Mouse (Mus musculus) midbrain, embryonic 10.5 days (tissue): Measurements from ENCODE around the gene Gpr183. TPM values are rescaled to one million over a fixed set of nuclear protein-coding genes. Genes with fewer than 3 reads are reported as not detected.

Experiments used
- DNase-seq: peaks from one replicate; pipeline ENCODE4 v3.0.0-alpha.2; 2017; ENCODE audit warnings: low spot score
- H3K27ac ChIP-seq: fragments of 300-500 bp; sonication (generic); replicated peaks from 2 replicates; pipeline ENCODE4 v1.5.1; 2016; ENCODE audit warnings: mild to moderate bottlenecking
- H3K27me3 ChIP-seq: fragments of 300-500 bp; sonication (generic); 2 replicates; pipeline ENCODE4 v1.6.1; 2016; ENCODE audit warnings: low read depth, mild to moderate bottlenecking; ENCODE audit not compliant: poor library complexity, severe bottlenecking
- H3K36me3 ChIP-seq: fragments of 300-500 bp; sonication (generic); 2 replicates; pipeline ENCODE4 v1.6.1; 2016; ENCODE audit warnings: mild to moderate bottlenecking, moderate library complexity
- H3K4me1 ChIP-seq: fragments of 300-500 bp; sonication (generic); 2 replicates; pipeline ENCODE4 v1.6.1; 2016
- H3K4me3 ChIP-seq: fragments of 300-500 bp; sonication (generic); 2 replicates; pipeline ENCODE4 v1.5.1; 2016; ENCODE audit warnings: mild to moderate bottlenecking, moderate library complexity
- H3K9me3 ChIP-seq: fragments of 300-500 bp; sonication (generic); replicated peaks from 2 replicates; pipeline ENCODE4 v1.6.1; 2016; ENCODE audit warnings: mild to moderate bottlenecking
- WGBS: fragments of 180-500 bp; shearing (Covaris S2); methylation state at CpG from one replicate; pipeline ENCODE4 v1.1.7; 2016; 5-methylcytosine and 5-hydroxymethylcytosine counted together
- polyA plus RNA-seq: library from polyadenylated mRNA; unstranded; fragments of >200 nt; fragmentation: Nextera tagmentation; extraction: Ambion mirVana; gene quantifications from 2 replicates; pipeline ENCODE4 v1.2.1, GENCODE M21; 2016

The Gpr183 gene
- polyA plus RNA-seq, 1 experiment from 2014 or later = 1.9 TPM

DNA sequence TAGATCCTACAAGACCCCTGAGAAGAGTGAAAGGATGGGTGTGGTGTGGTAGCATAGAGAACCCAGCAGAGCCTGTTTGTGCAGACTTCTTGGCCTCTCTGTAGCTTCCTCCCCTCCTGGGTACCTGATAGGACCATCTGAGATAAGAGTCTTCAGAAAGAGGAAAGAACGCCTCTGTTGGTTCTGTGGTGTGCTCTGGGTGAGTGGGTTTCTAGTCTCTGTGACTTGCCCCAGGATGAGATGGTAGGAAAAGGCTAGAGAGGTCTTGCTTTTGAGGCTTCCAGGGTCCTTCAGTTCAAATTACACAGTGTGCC, 30.5 kb upstream of the Gpr183 start:
- 90% methylated on average over 1 of the region's 1 CpGs for WGBS
- Histone ChIP-seq H3K4me1 (no peaks in the 10 kb centered on the region), H3K36me3 (peaks cover 44% of the 10 kb centered on the region), H3K9me3 (no peaks in the 10 kb centered on the region), H3K4me3 (no peak overlapping the region), H3K27me3 (no peaks in the 10 kb centered on the region), H3K27ac (no peak overlapping the region)
- no peak for DNase-seq

DNA sequence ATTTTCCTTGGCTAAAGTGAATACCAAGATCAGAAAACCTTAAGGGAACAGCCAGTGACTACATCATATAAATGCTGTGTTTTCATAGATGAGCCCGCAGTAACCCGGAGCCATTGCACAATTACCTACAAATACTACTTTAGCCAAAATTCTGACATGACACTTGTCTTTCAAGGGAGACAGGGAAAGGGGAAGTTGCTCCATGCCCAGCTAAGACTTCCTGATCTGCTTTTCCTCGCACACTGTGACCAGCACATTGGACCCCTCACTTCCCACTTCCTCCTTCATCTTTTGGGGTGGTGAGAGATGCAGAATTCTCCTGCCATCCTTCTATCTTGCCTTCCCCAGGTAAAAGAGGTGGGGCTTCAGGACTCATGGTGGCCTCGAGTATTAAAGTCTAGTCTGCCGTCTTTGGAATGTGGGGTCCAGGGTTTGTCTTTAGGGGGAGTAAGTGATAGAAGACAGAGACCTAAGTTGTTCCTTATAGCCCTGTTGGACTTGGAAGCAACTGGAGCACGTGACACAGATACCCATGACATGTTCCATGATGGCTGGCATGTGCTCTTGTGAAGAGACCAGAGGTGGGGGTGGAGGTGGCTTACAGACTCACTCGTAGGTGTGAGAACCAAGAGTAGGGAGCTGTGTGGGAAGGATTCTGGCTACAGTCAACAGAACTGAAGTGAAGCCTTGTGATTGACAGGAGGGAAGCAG, 30.0 kb upstream of the Gpr183 start:
- WGBS = 92% methylated on average over 7 of the region's 7 CpGs
- Histone ChIP-seq H3K27me3 (no peaks in the 10 kb centered on the region), H3K27ac (no peak overlapping the region), H3K4me1 (no peaks in the 10 kb centered on the region), H3K9me3 (no peaks in the 10 kb centered on the region), H3K36me3 (peaks cover 41% of the 10 kb centered on the region), H3K4me3 (no peak overlapping the region)
- DNase-seq = no peak

DNA sequence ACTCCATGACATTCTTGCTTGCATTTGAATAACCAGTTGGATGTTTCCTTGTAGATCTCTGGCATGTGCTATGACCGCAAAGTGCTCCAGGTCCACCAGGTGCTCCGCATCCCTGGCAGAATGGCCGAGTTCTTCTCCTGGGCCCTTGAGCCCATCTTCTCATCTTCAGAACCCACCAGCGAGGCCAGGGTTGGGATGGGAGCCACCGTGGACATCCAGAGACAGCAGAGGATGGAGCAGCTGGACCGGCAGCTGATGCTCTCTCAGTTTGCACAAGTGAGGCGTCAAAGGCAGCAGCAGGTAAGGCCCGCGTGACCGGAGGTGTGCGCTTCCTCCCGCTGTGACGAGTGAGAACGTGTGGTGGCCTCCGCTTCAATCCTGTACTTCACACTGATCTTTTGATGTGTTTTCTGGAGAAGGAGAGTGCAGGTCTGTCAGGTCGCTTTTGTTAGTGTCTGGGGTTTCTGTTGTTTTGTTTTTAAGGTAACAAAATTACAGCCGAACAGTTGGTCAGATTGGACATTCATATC, 29.2 kb upstream of the Gpr183 start:
- Histone ChIP-seq H3K4me1 (no peaks in the 10 kb centered on the region), H3K27me3 (no peaks in the 10 kb centered on the region), H3K4me3 (no peak overlapping the region), H3K27ac (no peak overlapping the region), H3K9me3 (no peaks in the 10 kb centered on the region), H3K36me3 (peaks cover 41% of the 10 kb centered on the region)
- 94% methylated on average over 17 of the region's 17 CpGs for WGBS
- no peak for DNase-seq

DNA sequence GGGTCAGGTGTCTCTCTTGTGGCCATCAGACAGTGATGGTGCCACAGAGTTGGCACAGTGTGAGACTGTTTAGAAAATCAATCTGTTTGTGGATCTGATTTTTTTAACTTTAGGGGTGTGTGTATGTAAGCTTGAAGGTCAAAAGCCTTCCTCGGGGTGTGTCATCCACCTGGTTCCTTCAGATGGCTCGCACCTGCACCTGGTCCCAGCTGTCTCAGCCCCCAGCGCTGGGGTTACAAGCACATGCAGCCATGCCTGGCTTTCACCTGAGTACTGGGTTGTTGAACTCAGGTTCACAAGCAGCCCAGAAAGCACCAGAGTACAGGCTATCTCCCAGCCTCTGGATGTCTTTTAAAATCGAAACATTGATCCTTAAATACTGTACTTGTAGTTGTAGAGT, 28.6 kb upstream of the Gpr183 start:
- H3K27ac ChIP-seq = no peak overlapping the region
- no peak overlapping the region for H3K4me3 ChIP-seq
- H3K4me1 ChIP-seq = no peaks in the 10 kb centered on the region
- WGBS = 95% methylated on average over 4 of the region's 4 CpGs
- no peaks in the 10 kb centered on the region for H3K9me3 ChIP-seq
- DNase-seq = peak; percentile 4
- H3K27me3 ChIP-seq = no peaks in the 10 kb centered on the region
- H3K36me3 ChIP-seq = peaks cover 41% of the 10 kb centered on the region

DNA sequence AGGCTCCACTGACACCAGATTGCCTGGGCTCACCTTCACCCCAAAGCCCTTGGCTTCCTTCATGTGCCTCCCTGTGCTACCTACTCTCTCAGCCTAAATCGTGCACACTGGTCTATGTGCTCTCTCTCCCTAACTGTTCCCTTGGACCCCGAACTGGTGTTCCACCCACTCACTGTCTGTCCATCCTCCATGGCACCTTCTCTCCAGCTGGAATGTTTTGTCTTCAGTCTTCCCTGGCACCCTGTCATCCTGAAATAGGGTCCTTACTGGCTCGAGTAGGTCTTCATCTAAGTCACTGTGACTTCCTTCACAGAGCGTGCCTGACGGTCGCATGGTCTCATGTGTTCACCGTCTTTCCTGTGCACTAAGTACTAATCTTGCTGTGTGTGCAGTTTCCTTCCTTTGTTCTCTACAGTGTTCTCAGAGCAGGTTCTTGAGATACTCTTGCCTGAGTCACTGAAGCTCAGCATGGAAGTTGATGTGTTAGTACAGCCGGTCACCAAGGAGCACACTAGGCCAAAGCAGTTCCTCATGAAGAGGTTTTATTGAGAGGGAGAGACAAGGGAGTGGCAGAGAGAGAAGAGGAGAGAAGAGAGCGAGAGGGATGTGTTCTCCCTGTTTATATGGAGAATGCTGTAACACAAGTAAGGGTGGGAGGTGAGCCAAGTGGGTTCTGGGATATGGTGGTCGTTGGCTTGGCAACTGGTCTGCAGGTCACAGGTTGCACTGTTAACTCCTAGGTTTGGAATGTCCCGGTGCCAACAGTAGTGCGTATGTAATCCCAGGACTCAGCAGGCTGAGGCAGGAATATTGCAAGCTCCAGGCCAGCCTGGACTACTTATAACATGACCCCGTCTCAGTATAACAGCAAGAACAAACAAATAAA, 27.6 kb upstream of the Gpr183 start:
- Histone ChIP-seq H3K4me1 (no peaks in the 10 kb centered on the region; the same call in 1 of the 2 replicates), H3K4me3 (no peak overlapping the region), H3K36me3 (peaks cover 34% of the 10 kb centered on the region), H3K27ac (no peak overlapping the region), H3K27me3 (no peaks in the 10 kb centered on the region), H3K9me3 (no peaks in the 10 kb centered on the region)
- peak; percentile 8 for DNase-seq
- WGBS = 93% methylated on average over 13 of the region's 13 CpGs

DNA sequence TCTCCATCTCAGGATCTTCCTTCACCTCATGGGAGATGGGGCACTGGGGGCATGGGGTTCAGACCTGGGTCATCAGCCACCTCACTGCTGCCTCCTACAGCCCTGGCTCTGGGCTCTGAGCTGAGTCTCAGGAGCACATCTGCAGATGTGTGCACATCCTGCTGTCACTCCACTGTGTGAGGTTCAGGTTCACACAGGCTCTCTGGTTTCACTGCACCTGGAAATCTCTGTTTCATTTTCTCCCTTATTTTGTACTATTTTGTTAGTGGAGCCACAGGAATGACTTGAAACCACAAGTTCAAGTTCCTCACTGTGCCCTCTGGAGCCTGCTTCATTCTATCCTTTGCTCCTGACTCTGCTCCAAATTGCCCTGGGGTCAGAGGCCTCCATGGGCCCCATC, 26.9 kb upstream of the Gpr183 start:
- no peaks in the 10 kb centered on the region for H3K27me3 ChIP-seq
- no peak for DNase-seq

DNA sequence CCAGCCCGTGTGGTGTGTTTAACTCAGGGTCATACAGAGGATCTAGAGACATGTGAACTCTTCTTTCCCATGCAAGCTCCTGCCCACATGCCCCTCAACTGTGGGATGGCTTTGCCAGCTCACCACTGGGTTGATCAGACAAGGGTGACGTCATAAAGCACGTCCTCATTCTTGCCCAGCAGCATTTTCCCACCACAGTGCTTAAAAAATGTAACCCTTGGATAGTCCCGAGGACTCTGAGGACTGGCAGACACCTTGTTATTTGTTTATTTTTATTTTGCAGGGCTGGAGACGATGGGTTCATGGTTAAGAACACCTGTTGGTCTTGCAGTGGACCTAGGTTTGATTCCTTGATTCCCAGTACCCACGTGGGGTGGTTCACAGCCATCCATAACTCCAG, 25.9 kb upstream of the Gpr183 start:
- WGBS = 90% methylated on average over 6 of the region's 6 CpGs
- Histone ChIP-seq H3K27ac (no peak overlapping the region), H3K4me1 (no peaks in the 10 kb centered on the region; the same call in 1 of the 2 replicates), H3K9me3 (no peaks in the 10 kb centered on the region), H3K27me3 (no peaks in the 10 kb centered on the region), H3K4me3 (no peak overlapping the region), H3K36me3 (peaks cover 19% of the 10 kb centered on the region)
- no peak for DNase-seq

More for the DNA sequence above, 26.9 kb upstream of the Gpr183 start:
- Histone ChIP-seq H3K27ac (no peak overlapping the region), H3K36me3 (peaks cover 29% of the 10 kb centered on the region), H3K4me1 (no peaks in the 10 kb centered on the region; the same call in 1 of the 2 replicates), H3K9me3 (no peaks in the 10 kb centered on the region), H3K4me3 (no peak overlapping the region)

DNA sequence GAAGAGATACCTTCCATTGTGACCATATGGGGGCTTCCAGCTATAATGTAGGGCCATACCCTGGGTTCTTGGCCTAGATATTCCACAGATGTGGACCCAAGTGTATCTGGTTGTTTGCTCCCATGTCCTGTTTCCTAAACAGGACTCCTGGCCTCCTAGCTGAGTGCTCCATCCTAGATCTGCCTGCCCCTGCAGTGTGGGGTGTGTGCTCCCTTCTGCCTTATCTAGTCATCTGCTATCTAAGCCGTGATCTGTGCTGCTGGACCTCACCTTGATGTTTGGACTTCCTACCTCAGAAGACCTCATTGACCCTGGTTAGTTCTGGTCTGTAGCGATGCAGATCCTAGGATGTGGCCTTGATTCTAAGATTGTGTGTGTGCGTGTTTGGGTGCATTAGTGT, 24.9 kb upstream of the Gpr183 start:
- 91% methylated on average over 3 of the region's 3 CpGs for WGBS
- Histone ChIP-seq H3K4me1 (no peaks in the 10 kb centered on the region; the same call in 1 of the 2 replicates), H3K27me3 (no peaks in the 10 kb centered on the region), H3K9me3 (no peaks in the 10 kb centered on the region), H3K36me3 (peaks cover 9% of the 10 kb centered on the region), H3K27ac (no peak overlapping the region), H3K4me3 (no peak overlapping the region)
- no peak for DNase-seq

DNA sequence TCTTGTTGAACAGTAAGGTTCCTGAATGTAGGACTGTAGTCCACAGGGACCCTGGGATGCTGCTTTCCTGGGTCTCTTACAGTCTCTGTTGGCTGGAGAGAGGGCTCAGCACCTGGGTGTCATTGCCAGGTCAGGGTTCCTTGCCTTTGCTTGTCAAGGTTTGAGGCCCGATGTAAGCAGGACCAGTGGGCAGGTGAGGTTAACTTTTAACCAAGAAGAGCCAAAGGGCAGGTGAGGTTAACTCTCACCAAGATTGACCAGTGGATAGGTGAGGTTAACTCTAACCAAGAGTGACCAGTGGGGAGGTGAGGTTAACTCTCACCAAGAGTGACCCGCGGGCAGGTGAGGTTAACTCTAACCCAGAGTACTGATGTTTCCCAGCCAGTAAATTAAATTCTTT, 24.3 kb upstream of the Gpr183 start:
- H3K27me3 ChIP-seq = no peaks in the 10 kb centered on the region
- WGBS = 96% methylated on average over 3 of the region's 3 CpGs
- H3K4me1 ChIP-seq = no peaks in the 10 kb centered on the region; the same call in 1 of the 2 replicates
- peaks cover 3% of the 10 kb centered on the region for H3K36me3 ChIP-seq
- no peak overlapping the region for H3K27ac ChIP-seq
- no peak for DNase-seq
- H3K4me3 ChIP-seq = no peak overlapping the region
- H3K9me3 ChIP-seq = no peaks in the 10 kb centered on the region

DNA sequence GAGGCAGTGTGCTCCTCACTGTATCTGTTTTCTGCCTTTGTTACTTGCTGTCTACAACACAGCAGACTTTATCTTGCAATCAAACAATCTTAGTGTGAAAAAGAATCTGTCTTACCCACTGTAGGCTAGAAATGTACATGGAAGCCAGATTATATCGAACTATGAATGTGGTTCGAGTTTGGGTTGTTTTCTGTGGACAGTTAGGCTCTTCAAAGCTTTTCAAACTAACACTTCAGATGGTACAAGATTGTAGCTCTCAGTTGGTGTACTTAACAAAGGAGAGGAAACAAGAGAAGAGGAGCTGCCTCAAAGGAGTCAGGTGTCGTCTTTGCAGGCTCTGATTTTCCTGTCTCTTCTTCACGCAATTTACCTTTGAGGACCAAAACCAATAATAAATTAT, 22.7 kb upstream of the Gpr183 start:
- DNase-seq = no peak
- Histone ChIP-seq H3K27ac (no peak overlapping the region), H3K4me1 (peaks cover 6% of the 10 kb centered on the region; the same call in 1 of the 2 replicates), H3K36me3 (no peaks in the 10 kb centered on the region; the same call in 1 of the 2 replicates), H3K4me3 (no peak overlapping the region), H3K9me3 (no peaks in the 10 kb centered on the region), H3K27me3 (no peaks in the 10 kb centered on the region)
- 87% methylated on average over 4 of the region's 4 CpGs for WGBS

DNA sequence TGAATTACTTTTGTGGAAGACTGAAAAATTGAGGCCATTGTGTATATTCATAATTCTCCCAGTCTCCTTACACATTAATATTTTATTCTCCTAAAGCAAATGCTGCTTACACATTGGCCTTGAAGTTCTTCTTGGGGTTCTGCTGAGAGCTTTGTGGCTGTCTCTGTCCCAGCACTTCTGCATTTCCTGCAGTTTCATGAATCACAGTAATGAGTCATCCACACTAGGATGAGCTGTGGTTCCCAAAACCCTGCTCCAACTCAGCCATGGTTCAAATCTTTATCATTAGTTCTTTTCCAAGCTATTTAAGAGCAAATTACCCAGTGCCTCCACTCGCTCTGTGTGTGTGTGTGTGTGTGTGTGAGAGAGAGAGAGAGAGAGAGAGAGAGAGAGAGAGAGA, 22.3 kb upstream of the Gpr183 start:
- H3K9me3 ChIP-seq = no peaks in the 10 kb centered on the region
- H3K4me1 ChIP-seq = peaks cover 6% of the 10 kb centered on the region; the same call in 1 of the 2 replicates
- WGBS = 88% methylated on average over 1 of the region's 1 CpGs
- no peak overlapping the region for H3K27ac ChIP-seq
- H3K27me3 ChIP-seq = no peaks in the 10 kb centered on the region
- no peak overlapping the region for H3K4me3 ChIP-seq
- no peak for DNase-seq
- H3K36me3 ChIP-seq = no peaks in the 10 kb centered on the region; the same call in 1 of the 2 replicates

DNA sequence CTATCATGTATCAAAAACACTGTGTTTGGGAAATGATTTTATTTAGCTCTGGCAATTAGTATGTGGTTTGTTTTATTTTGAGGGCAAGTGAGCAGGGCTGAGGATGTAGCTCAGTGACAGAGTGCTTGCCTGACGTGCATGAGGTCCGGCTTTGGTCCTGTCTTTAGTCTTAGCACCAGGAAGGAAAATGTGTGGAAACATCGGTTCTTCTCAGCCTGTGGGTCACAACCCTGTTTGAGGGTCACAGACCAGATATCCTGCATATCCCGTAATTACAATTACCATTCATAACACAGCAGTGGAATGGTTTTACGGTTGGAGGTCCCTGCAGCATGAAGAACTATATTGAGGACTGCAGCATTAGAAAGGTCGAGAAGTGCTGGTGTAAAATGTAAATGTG, 21.0 kb upstream of the Gpr183 start:
- H3K4me1 ChIP-seq = peaks cover 6% of the 10 kb centered on the region; the same call in 1 of the 2 replicates
- H3K27ac ChIP-seq = no peak overlapping the region
- H3K9me3 ChIP-seq = no peaks in the 10 kb centered on the region
- H3K27me3 ChIP-seq = no peaks in the 10 kb centered on the region
- H3K36me3 ChIP-seq = no peaks in the 10 kb centered on the region; the same call in 1 of the 2 replicates
- H3K4me3 ChIP-seq = no peak overlapping the region
- WGBS = 88% methylated on average over 6 of the region's 6 CpGs
- DNase-seq = no peak

DNA sequence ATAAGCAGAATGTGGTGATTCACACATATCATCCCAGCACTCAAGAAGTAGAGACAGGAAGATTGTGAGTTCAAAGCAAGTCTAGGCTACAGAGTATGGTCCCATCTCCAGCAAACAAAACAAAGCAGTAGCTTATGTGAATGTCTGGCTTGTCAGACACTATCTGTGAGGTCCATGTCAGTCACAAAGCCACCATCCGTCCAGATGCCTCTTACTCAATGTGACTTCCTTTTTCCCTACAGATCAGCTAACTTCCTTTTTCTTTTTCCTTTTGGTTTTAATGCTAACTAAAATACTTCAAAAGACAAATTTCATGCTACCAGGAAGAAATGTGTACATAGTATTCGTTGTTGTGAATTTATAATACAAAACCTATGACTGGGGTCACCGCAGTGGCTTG, 20.5 kb upstream of the Gpr183 start:
- Histone ChIP-seq H3K4me3 (no peak overlapping the region), H3K4me1 (peaks cover 6% of the 10 kb centered on the region; the same call in 1 of the 2 replicates), H3K27ac (no peak overlapping the region), H3K27me3 (no peaks in the 10 kb centered on the region), H3K9me3 (no peaks in the 10 kb centered on the region), H3K36me3 (no peaks in the 10 kb centered on the region; the same call in 1 of the 2 replicates)
- no peak for DNase-seq
- 92% methylated on average over 3 of the region's 3 CpGs for WGBS
